Comparison of ENCODE assay signal across 11 mouse cellular contexts in the genomic region with DNA sequence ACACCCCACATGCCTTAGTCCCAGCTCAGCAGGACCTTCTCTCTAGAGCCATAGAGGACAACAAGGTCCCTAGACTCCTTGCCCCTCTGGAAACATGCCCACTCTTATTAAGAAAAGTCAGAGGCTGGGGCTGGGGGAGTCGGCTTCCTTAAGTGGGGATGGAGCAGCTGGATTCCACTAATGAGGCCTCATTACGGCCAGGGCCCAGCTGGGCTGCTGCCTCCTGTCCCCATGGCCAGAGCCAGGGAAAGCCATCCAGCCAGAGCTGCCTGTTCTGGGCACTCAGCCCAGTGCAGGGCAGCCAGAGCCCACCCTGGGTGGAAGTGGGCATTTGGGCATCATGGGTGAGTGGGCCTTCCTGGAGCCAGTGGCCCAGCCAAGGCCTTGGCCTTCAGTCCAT. TPM values are rescaled to one million over a fixed set of nuclear protein-coding genes. Genes with fewer than 3 reads are reported as not detected.
DNase-seq lines count a peak whose midpoint lies in the region; ATAC-seq and TF ChIP-seq lines count a peak whose summit lies in the region.
"Had no signal": no experiment of that assay in that cellular context is flagged by ENCODE, and none has a peak within 500 bp of the region (broad histone marks: within the 10 kb centered on the region; RNA-seq: fewer than 3 reads in every experiment).

No protein-coding gene starts in this region.

- H3K4me1 ChIP-seq in liver, embryonic 13.5 days (replicated peaks) = peaks cover 44% of the 10 kb centered on the region
- peaks cover 3% of the 10 kb centered on the region; the same call in 1 of the 2 replicates for H3K4me1 ChIP-seq in liver, postnatal 0 days (ENCODE audit: insufficient read depth)
- H3K4me1 ChIP-seq in limb, embryonic 11.5 days (ENCODE audit: control insufficient read depth, insufficient read depth, low read length) = peaks cover 5% of the 10 kb centered on the region; the same call in 1 of the 2 replicates
- H3K4me1 ChIP-seq: embryonic facial prominence, embryonic 12.5 days had no signal

- no peak overlapping the region for H3K9ac ChIP-seq in liver, embryonic 13.5 days
- H3K9ac ChIP-seq in liver, postnatal 0 days (replicated peaks) = no peak overlapping the region
- H3K9ac ChIP-seq in limb, embryonic 11.5 days (ENCODE audit: low read length) = no peak overlapping the region
- H3K9ac ChIP-seq: embryonic facial prominence, embryonic 12.5 days had no signal

- ATAC-seq in liver, embryonic 13.5 days (ENCODE audit: low read depth) = no peak
- ATAC-seq in liver, postnatal 0 days = no peak
- no peak for ATAC-seq in limb, embryonic 11.5 days (ENCODE audit: insufficient number of reproducible peaks, low FRiP score, low TSS enrichment, low read depth)

- peaks cover 99% of the 10 kb centered on the region for H3K36me3 ChIP-seq in liver, embryonic 13.5 days
- H3K36me3 ChIP-seq in liver, postnatal 0 days (replicated peaks; ENCODE audit: insufficient read depth, low read length) = peaks cover 49% of the 10 kb centered on the region
- peaks cover 3% of the 10 kb centered on the region; the same call in 1 of the 2 replicates for H3K36me3 ChIP-seq in limb, embryonic 11.5 days (ENCODE audit: control insufficient read depth, insufficient read depth, low read length)

- peak; percentile 37 for DNase-seq in embryo, embryonic 11 days
- no peak for DNase-seq in embryo, embryonic 10 days (ENCODE audit: low spot score)
- DNase-seq in liver, embryonic 13.5 days = no peak
- no peak for DNase-seq in liver, postnatal 0 days
- DNase-seq in brain, embryonic 14.5 days (ENCODE audit: low read depth) = peak; percentile 66
- peak; percentile 64 for DNase-seq in limb, embryonic 11.5 days (ENCODE audit: low spot score)
- no peak for DNase-seq in kidney, adult 11 months
- no peak for DNase-seq in adrenal gland, postnatal 4 days (ENCODE audit: low spot score in 2 of 2)
- DNase-seq: B cell, adult 2 months had no signal

- H3K4me2 ChIP-seq in liver, embryonic 13.5 days = no peak overlapping the region
- no peak overlapping the region for H3K4me2 ChIP-seq in liver, postnatal 0 days (ENCODE audit: low read depth, low read length)
- no peak overlapping the region; the same call in 1 of the 2 replicates for H3K4me2 ChIP-seq in limb, embryonic 11.5 days (ENCODE audit: low read depth, severe bottlenecking)
- H3K4me2 ChIP-seq: embryonic facial prominence, embryonic 12.5 days had no signal

- H3K27ac ChIP-seq in liver, embryonic 13.5 days = peak overlapping the region; percentile 44; the same call in 1 of the 2 replicates
- no peak overlapping the region for H3K27ac ChIP-seq in liver, postnatal 0 days (ENCODE audit: low read depth)
- peak overlapping the region; percentile 22 for H3K27ac ChIP-seq in limb, embryonic 11.5 days (replicated peaks; ENCODE audit: low read depth, low read length)
- H3K27ac ChIP-seq: embryonic facial prominence, embryonic 12.5 days had no signal

- no peaks in the 10 kb centered on the region for H3K9me3 ChIP-seq in liver, embryonic 13.5 days (replicated peaks)
- no peaks in the 10 kb centered on the region for H3K9me3 ChIP-seq in liver, postnatal 0 days (ENCODE audit: low read length)
- no peaks in the 10 kb centered on the region for H3K9me3 ChIP-seq in limb, embryonic 11.5 days (ENCODE audit: control insufficient read depth, low read length)
- H3K9me3 ChIP-seq: embryonic facial prominence, embryonic 12.5 days had no signal

- no peaks in the 10 kb centered on the region for H3K27me3 ChIP-seq in liver, embryonic 13.5 days
- H3K27me3 ChIP-seq in liver, postnatal 0 days (ENCODE audit: insufficient read depth, low read length) = no peaks in the 10 kb centered on the region
- no peaks in the 10 kb centered on the region for H3K27me3 ChIP-seq in limb, embryonic 11.5 days (ENCODE audit: control insufficient read depth, insufficient read depth, low read length)
- H3K27me3 ChIP-seq: embryonic facial prominence, embryonic 12.5 days had no signal

- 87% methylated on average over 2 of the region's 2 CpGs for WGBS in liver, embryonic 13.5 days (ENCODE audit: insufficient replicate concordance)
- WGBS in liver, postnatal 0 days (ENCODE audit: insufficient replicate concordance) = 69% methylated on average over 2 of the region's 2 CpGs
- 11% methylated on average over 2 of the region's 2 CpGs for WGBS in limb, embryonic 11.5 days

- no peak for TF ChIP-seq POLR2A in brain, embryonic 14.5 days (IDR thresholded peaks at IDR 0.05; ENCODE audit: borderline replicate concordance, extremely low read depth, insufficient read depth, insufficient read length, poor library complexity, severe bottlenecking)

- TF ChIP-seq EP300 in liver, postnatal 0 days (IDR thresholded peaks at IDR 0.05; ENCODE audit: low read depth) = no peak

- TF ChIP-seq CTCF in liver, postnatal 0 days (IDR thresholded peaks at IDR 0.05; ENCODE audit: low read depth) = no peak
- no peak for TF ChIP-seq CTCF in brain, embryonic 14.5 days (IDR thresholded peaks at IDR 0.05; ENCODE audit: borderline replicate concordance, extremely low read depth, insufficient read depth, insufficient read length)

- no peak overlapping the region for H3K4me3 ChIP-seq in liver, embryonic 13.5 days (replicated peaks)
- H3K4me3 ChIP-seq in liver, postnatal 0 days (ENCODE audit: low read depth, low read length) = no peak overlapping the region
- H3K4me3 ChIP-seq in limb, embryonic 11.5 days (ENCODE audit: low read depth, low read length) = no peak overlapping the region
- H3K4me3 ChIP-seq: embryonic facial prominence, embryonic 12.5 days had no signal

RNA-seq across cellular contexts. Expression of a gene that starts 12.7 kb away (rescaled TPM):
- 45.2 TPM in 2 replicates for polyA plus RNA-seq in liver, embryonic 13.5 days (2015; fragmentation: Nextera tagmentation; extraction: Ambion mirVana)
- 16.0 and 19.5 TPM in 2 replicates for polyA plus RNA-seq in liver, postnatal 0 days (2015; fragmentation: Nextera tagmentation; extraction: Ambion mirVana)
- 23.6 and 45.8 TPM in 2 replicates for polyA plus RNA-seq in brain, embryonic 14.5 days (2012; rRNA removed)
- polyA plus RNA-seq in limb, embryonic 11.5 days (2014; fragmentation: Nextera tagmentation; extraction: Ambion mirVana) = 10.1 and 11.1 TPM in 2 replicates
- 10 to 100 TPM; 17.3 to 19.9 TPM for total RNA-seq in adrenal gland, postnatal 4 days (2021)

RNA-seq across cellular contexts. Expression of a gene that starts 25.3 kb away (rescaled TPM):
- 1.0 and 1.1 TPM in 2 replicates for polyA plus RNA-seq in liver, embryonic 13.5 days (2015; fragmentation: Nextera tagmentation; extraction: Ambion mirVana)
- polyA plus RNA-seq in liver, postnatal 0 days (2015; fragmentation: Nextera tagmentation; extraction: Ambion mirVana) = 0.15 and 0.34 TPM in 2 replicates
- polyA plus RNA-seq in brain, embryonic 14.5 days (2012; rRNA removed) = 21.7 and 23.0 TPM in 2 replicates
- polyA plus RNA-seq in limb, embryonic 11.5 days (2014; fragmentation: Nextera tagmentation; extraction: Ambion mirVana) = 1.0 and 1.6 TPM in 2 replicates
- total RNA-seq in adrenal gland, postnatal 4 days (2021) = 1 to 10 TPM in 1 of 2 experiments, under 1 TPM in 1; 0.96 to 1.4 TPM
- total RNA-seq: liver, adult 2 months had no signal

RNA-seq across cellular contexts. Expression of a gene that starts 36.3 kb away (rescaled TPM):
- 1.8 and 1.9 TPM in 2 replicates for polyA plus RNA-seq in liver, embryonic 13.5 days (2015; fragmentation: Nextera tagmentation; extraction: Ambion mirVana)
- polyA plus RNA-seq in liver, postnatal 0 days (2015; fragmentation: Nextera tagmentation; extraction: Ambion mirVana) = 0.63 and 0.67 TPM in 2 replicates
- 156 and 175 TPM in 2 replicates for polyA plus RNA-seq in brain, embryonic 14.5 days (2012; rRNA removed)
- 26.7 and 30.1 TPM in 2 replicates for polyA plus RNA-seq in limb, embryonic 11.5 days (2014; fragmentation: Nextera tagmentation; extraction: Ambion mirVana)
- total RNA-seq in adrenal gland, postnatal 4 days (2021) = 10 to 100 TPM; 32.6 to 34.6 TPM

RNA-seq across cellular contexts. Expression of a gene that starts 40.1 kb away (rescaled TPM):
- polyA plus RNA-seq in liver, embryonic 13.5 days (2015; fragmentation: Nextera tagmentation; extraction: Ambion mirVana) = 158 and 159 TPM in 2 replicates
- polyA plus RNA-seq in liver, postnatal 0 days (2015; fragmentation: Nextera tagmentation; extraction: Ambion mirVana) = 149 and 164 TPM in 2 replicates
- 453 and 682 TPM in 2 replicates for polyA plus RNA-seq in brain, embryonic 14.5 days (2012; rRNA removed)
- 143 and 158 TPM in 2 replicates for polyA plus RNA-seq in limb, embryonic 11.5 days (2014; fragmentation: Nextera tagmentation; extraction: Ambion mirVana)
- total RNA-seq in adrenal gland, postnatal 4 days (2021) = 100 to 1,000 TPM; 139 to 148 TPM

RNA-seq across cellular contexts. Expression of a gene that starts 44.8 kb away (rescaled TPM):
- 9.8 and 10.5 TPM in 2 replicates for polyA plus RNA-seq in liver, embryonic 13.5 days (2015; fragmentation: Nextera tagmentation; extraction: Ambion mirVana)
- 3.5 and 4.5 TPM in 2 replicates for polyA plus RNA-seq in liver, postnatal 0 days (2015; fragmentation: Nextera tagmentation; extraction: Ambion mirVana)
- polyA plus RNA-seq in brain, embryonic 14.5 days (2012; rRNA removed) = 22.7 and 36.5 TPM in 2 replicates
- polyA plus RNA-seq in limb, embryonic 11.5 days (2014; fragmentation: Nextera tagmentation; extraction: Ambion mirVana) = 21.2 and 22.2 TPM in 2 replicates
- 1 to 10 TPM; 9.6 to 9.8 TPM for total RNA-seq in adrenal gland, postnatal 4 days (2021)

Comparison
In these comparisons a context has a peak if more than half of its experiments do, and no peak if none do; other contexts are left out.
1. DNase-seq: peak in embryo, embryonic 11 days (single experiment), brain, embryonic 14.5 days (single experiment) and limb, embryonic 11.5 days (single experiment); none in embryo, embryonic 10 days (single experiment), liver, embryonic 13.5 days (single experiment), liver, postnatal 0 days (single experiment), kidney, adult 11 months (single experiment) and adrenal gland, postnatal 4 days (0 of 2).